Mouse (Mus musculus): ENCODE data around the gene Klf13. TPM values are rescaled to one million over a fixed set of nuclear protein-coding genes. Genes with fewer than 3 reads are reported as not detected.
A peak's percentile ranks its signal among the peaks of the same experiment; 100 is the strongest.

Gene Klf13
- 31.7 and 33.4 TPM in 2 replicates for polyA plus RNA-seq (2016; fragmentation: Nextera tagmentation; extraction: Ambion mirVana)

GRCm38 (mm10) chr7:63938914-63939396 lies at the start of gene Klf13:
Gene Klf13, minus strand, starts transcription at chr7:63938915.
- peaks cover 40% of the 10 kb centered on the region for H3K4me1 ChIP-seq (replicated peaks)

GRCm38 (mm10) chr7:63988391-63988790 lies 49.7 kb upstream of the Klf13 start:
- 88% methylated on average over 2 of the region's 2 CpGs for WGBS

More at GRCm38 (mm10) chr7:63938914-63939396, at the start of gene Klf13:
- Histone ChIP-seq H3K36me3 (no peaks in the 10 kb centered on the region), H3K9me3 (no peaks in the 10 kb centered on the region), H3K4me3 (peak within 1 kb of the TSS; percentile 97), H3K27me3 (ENCODE audit: insufficient read depth, poor library complexity, severe bottlenecking) (peaks cover 21% of the 10 kb centered on the region; the same call in 1 of the 2 replicates), H3K27ac (peak within 1 kb of the TSS; percentile 99)
- peak; percentile 98 for DNase-seq (ENCODE audit: low spot score)
- WGBS: under 1% methylated on average over 50 of the region's 50 CpGs

GRCm38 (mm10) chr7:63986407-63987182 lies 47.9 kb upstream of the Klf13 start:
- H3K36me3 ChIP-seq: no peaks in the 10 kb centered on the region
- peak overlapping the region; percentile 88 for H3K27ac ChIP-seq
- no peaks in the 10 kb centered on the region for H3K27me3 ChIP-seq (ENCODE audit: insufficient read depth, poor library complexity, severe bottlenecking)
- H3K4me3 ChIP-seq: peak overlapping the region; percentile 9; the same call in 1 of the 2 replicates
- H3K4me1 ChIP-seq (replicated peaks): peaks cover 28% of the 10 kb centered on the region
- DNase-seq (ENCODE audit: low spot score): peak; percentile 37
- 28% methylated on average over 12 of the region's 12 CpGs for WGBS
- H3K9me3 ChIP-seq: no peaks in the 10 kb centered on the region

More at GRCm38 (mm10) chr7:63988391-63988790, 49.7 kb upstream of the Klf13 start:
- no peak overlapping the region for H3K4me3 ChIP-seq
- no peak overlapping the region for H3K27ac ChIP-seq
- DNase-seq (ENCODE audit: low spot score): no peak
- no peaks in the 10 kb centered on the region for H3K9me3 ChIP-seq
- no peaks in the 10 kb centered on the region for H3K36me3 ChIP-seq
- no peaks in the 10 kb centered on the region for H3K27me3 ChIP-seq (ENCODE audit: insufficient read depth, poor library complexity, severe bottlenecking)
- H3K4me1 ChIP-seq (replicated peaks): peaks cover 28% of the 10 kb centered on the region

- no peaks in the 10 kb centered on the region for H3K9me3 ChIP-seq
- H3K4me3 ChIP-seq: no peak overlapping the region
- H3K4me1 ChIP-seq (replicated peaks): peaks cover 28% of the 10 kb centered on the region
- H3K27me3 ChIP-seq (ENCODE audit: insufficient read depth, poor library complexity, severe bottlenecking): no peaks in the 10 kb centered on the region
- peak overlapping the region; percentile 88 for H3K27ac ChIP-seq
- no peaks in the 10 kb centered on the region for H3K36me3 ChIP-seq
- no peak for DNase-seq (ENCODE audit: low spot score)
- 80% methylated on average over 9 of the region's 9 CpGs for WGBS
Measured at GRCm38 (mm10) chr7:63985696-63986406, 47.1 kb upstream of the Klf13 start.

GRCm38 (mm10) chr7:63985266-63985665 lies 46.6 kb upstream of the Klf13 start:
- WGBS: 85% methylated on average over 7 of the region's 7 CpGs
- DNase-seq (ENCODE audit: low spot score): no peak

GRCm38 (mm10) chr7:63984329-63984728 lies 45.6 kb upstream of the Klf13 start:
- DNase-seq (ENCODE audit: low spot score): no peak
- WGBS: 89% methylated on average over 2 of the region's 2 CpGs
- peaks cover 28% of the 10 kb centered on the region for H3K4me1 ChIP-seq (replicated peaks)
- no peak overlapping the region for H3K27ac ChIP-seq
- H3K9me3 ChIP-seq: no peaks in the 10 kb centered on the region
- no peaks in the 10 kb centered on the region for H3K36me3 ChIP-seq
- no peaks in the 10 kb centered on the region for H3K27me3 ChIP-seq (ENCODE audit: insufficient read depth, poor library complexity, severe bottlenecking)
- H3K4me3 ChIP-seq: no peak overlapping the region

More at GRCm38 (mm10) chr7:63985266-63985665, 46.6 kb upstream of the Klf13 start:
- Histone ChIP-seq H3K9me3 (no peaks in the 10 kb centered on the region), H3K36me3 (no peaks in the 10 kb centered on the region), H3K4me1 (replicated peaks) (peaks cover 28% of the 10 kb centered on the region), H3K27me3 (ENCODE audit: insufficient read depth, poor library complexity, severe bottlenecking) (no peaks in the 10 kb centered on the region), H3K27ac (peak overlapping the region; percentile 29; the same call in 1 of the 2 replicates), H3K4me3 (no peak overlapping the region)

GRCm38 (mm10) chr7:63977631-63978030 lies 38.9 kb upstream of the Klf13 start:
- no peak for DNase-seq (ENCODE audit: low spot score)
- H3K4me1 ChIP-seq (replicated peaks): no peaks in the 10 kb centered on the region
- WGBS: 90% methylated on average over 4 of the region's 4 CpGs

GRCm38 (mm10) chr7:63970986-63971385 lies 32.3 kb upstream of the Klf13 start:
- DNase-seq (ENCODE audit: low spot score): peak; percentile 30
- peaks cover 21% of the 10 kb centered on the region for H3K4me1 ChIP-seq (replicated peaks)
- H3K4me3 ChIP-seq: no peak overlapping the region
- H3K27ac ChIP-seq: peak overlapping the region; percentile 67
- H3K27me3 ChIP-seq (ENCODE audit: insufficient read depth, poor library complexity, severe bottlenecking): peaks cover 2% of the 10 kb centered on the region; the same call in 1 of the 2 replicates
- H3K36me3 ChIP-seq: no peaks in the 10 kb centered on the region
- 63% methylated on average over 4 of the region's 4 CpGs for WGBS
- no peaks in the 10 kb centered on the region for H3K9me3 ChIP-seq

More at GRCm38 (mm10) chr7:63977631-63978030, 38.9 kb upstream of the Klf13 start:
- H3K36me3 ChIP-seq: no peaks in the 10 kb centered on the region
- H3K27me3 ChIP-seq (ENCODE audit: insufficient read depth, poor library complexity, severe bottlenecking): no peaks in the 10 kb centered on the region
- no peak overlapping the region for H3K4me3 ChIP-seq
- H3K9me3 ChIP-seq: peaks cover 5% of the 10 kb centered on the region; the same call in 1 of the 2 replicates
- no peak overlapping the region for H3K27ac ChIP-seq

GRCm38 (mm10) chr7:63969941-63970340 lies 31.2 kb upstream of the Klf13 start:
- H3K4me1 ChIP-seq (replicated peaks): peaks cover 32% of the 10 kb centered on the region
- no peaks in the 10 kb centered on the region for H3K36me3 ChIP-seq
- H3K27ac ChIP-seq: peak overlapping the region; percentile 30
- DNase-seq (ENCODE audit: low spot score): no peak
- H3K27me3 ChIP-seq (ENCODE audit: insufficient read depth, poor library complexity, severe bottlenecking): peaks cover 2% of the 10 kb centered on the region; the same call in 1 of the 2 replicates
- WGBS: 39% methylated on average over 3 of the region's 3 CpGs
- H3K4me3 ChIP-seq: no peak overlapping the region
- no peaks in the 10 kb centered on the region for H3K9me3 ChIP-seq

GRCm38 (mm10) chr7:63965635-63966418 lies 27.1 kb upstream of the Klf13 start:
- H3K27me3 ChIP-seq (ENCODE audit: insufficient read depth, poor library complexity, severe bottlenecking): peaks cover 6% of the 10 kb centered on the region; the same call in 1 of the 2 replicates
- H3K9me3 ChIP-seq: no peaks in the 10 kb centered on the region
- no peak overlapping the region for H3K4me3 ChIP-seq
- H3K4me1 ChIP-seq (replicated peaks): peaks cover 29% of the 10 kb centered on the region
- 75% methylated on average over 5 of the region's 5 CpGs for WGBS
- DNase-seq (ENCODE audit: low spot score): no peak
- H3K36me3 ChIP-seq: no peaks in the 10 kb centered on the region
- H3K27ac ChIP-seq: peak overlapping the region; percentile 75

GRCm38 (mm10) chr7:63965135-63965534 lies 26.4 kb upstream of the Klf13 start:
- no peaks in the 10 kb centered on the region for H3K36me3 ChIP-seq
- peaks cover 22% of the 10 kb centered on the region for H3K4me1 ChIP-seq (replicated peaks)
- H3K4me3 ChIP-seq: no peak overlapping the region
- DNase-seq (ENCODE audit: low spot score): no peak
- 79% methylated on average over 2 of the region's 2 CpGs for WGBS
- H3K9me3 ChIP-seq: no peaks in the 10 kb centered on the region
- peak overlapping the region; percentile 75 for H3K27ac ChIP-seq
- peaks cover 6% of the 10 kb centered on the region; the same call in 1 of the 2 replicates for H3K27me3 ChIP-seq (ENCODE audit: insufficient read depth, poor library complexity, severe bottlenecking)

GRCm38 (mm10) chr7:63964121-63964520 lies 25.4 kb upstream of the Klf13 start:
- H3K4me1 ChIP-seq (replicated peaks): peaks cover 17% of the 10 kb centered on the region
- H3K36me3 ChIP-seq: no peaks in the 10 kb centered on the region
- H3K9me3 ChIP-seq: no peaks in the 10 kb centered on the region
- peaks cover 6% of the 10 kb centered on the region; the same call in 1 of the 2 replicates for H3K27me3 ChIP-seq (ENCODE audit: insufficient read depth, poor library complexity, severe bottlenecking)
- no peak for DNase-seq (ENCODE audit: low spot score)
- WGBS: 76% methylated on average over 6 of the region's 6 CpGs
- no peak overlapping the region for H3K27ac ChIP-seq
- no peak overlapping the region for H3K4me3 ChIP-seq

Data from hindbrain, embryonic 10.5 days (tissue).